Mouse (Mus musculus): ENCODE results near the gene Gm9602.
"Not testable (repeated sequence)": the region's sequence is repeated elsewhere in the genome, so short reads cannot be mapped to it uniquely, and the experiment has no call there.

Gene Gm9602

DNA sequence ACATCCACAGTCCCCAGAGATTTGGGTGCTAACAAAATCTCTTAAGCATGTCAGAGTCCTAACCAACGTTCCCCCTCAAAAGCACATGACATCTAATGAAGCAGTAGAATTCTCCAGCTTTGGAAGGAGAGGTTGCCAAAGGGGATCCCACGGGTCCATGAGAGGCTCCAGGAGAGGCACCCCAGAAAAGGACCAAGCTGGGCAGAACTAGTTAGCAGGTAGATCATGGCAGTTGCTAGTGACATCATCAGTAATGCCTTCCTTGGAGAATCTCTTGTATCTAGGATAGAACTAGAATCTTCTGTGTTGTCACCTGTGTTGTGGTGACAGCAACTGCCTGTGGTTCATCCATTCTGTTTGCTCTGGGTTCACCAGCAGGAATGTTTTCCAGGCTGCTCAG is at the start of gene Gm9602:
Gm9602 (plus strand) TSS at position 301 of the 400 bp plus-strand sequence.
- not testable (repeated sequence) for DNase-seq

DNA sequence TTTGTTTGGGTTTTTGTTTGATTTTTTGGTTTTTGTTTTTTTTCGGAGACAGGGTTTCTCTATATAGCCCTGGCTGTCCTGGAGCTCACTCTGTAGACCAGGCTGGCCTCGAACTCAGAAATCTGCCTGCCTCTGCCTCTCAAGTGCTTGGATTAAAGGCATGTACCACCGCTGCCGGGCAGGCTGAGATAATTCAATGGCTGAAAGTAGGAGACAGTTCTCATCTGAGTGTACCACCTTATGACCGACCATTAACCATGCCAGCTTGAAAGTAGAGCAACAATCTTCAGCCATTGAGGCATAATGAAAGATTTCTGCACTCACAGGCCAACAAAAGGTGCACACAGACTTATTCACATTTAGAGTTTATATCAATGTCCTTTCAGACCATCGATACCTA is 30.3 kb downstream of the Gm9602 start:
- DNase-seq = not testable (repeated sequence)

DNA sequence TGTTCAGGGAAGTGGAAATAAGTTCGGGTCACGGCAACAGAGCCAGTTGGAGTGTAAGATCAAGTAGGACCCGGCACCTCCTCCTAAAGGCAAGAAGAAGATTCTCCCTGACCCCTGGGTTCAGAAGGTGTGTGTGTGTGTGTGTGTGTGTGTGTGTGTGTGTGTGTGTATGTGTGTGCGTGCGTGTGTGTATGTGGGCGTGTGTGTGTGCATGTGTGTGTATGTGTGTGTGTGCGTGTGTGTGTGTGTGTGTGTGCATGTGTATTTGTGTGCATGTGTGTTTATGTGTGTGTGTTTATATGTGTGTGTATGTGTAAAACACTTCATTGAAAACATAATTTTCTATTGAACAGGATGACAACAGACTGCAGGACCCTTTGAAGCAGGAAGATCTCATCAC is 45.8 kb downstream of the Gm9602 start:
- not testable (repeated sequence) for DNase-seq

Data from kidney, adult 8-10 months (tissue).